Mouse (Mus musculus): ENCODE measurements around the gene Gm49601.

Gene Gm49601

GRCm38 (mm10) chr16:18608226-18608625 lies 18.0 kb downstream of the Gm49601 start:
- no peak for DNase-seq (ENCODE audit: low spot score)

DNA sequence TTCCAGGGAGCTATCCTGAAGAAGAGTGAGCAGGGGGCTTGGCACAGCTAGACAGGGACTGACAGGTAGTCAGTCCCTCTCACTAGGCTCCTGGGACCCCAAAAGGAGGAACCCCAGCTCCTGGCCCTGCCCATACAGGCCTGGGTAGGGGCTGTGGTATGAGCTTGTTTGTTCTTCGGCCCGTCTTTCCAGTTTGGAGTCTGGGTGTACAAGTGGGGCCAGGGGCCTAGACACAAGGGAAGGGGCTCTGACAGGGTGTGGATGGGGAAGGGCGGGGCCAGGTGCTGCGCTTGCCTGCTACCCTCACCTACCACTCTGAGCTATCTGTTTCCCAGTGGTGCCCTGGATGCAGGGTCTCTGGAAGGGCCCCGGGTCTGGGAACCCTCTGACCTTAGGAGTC lies 20.5 kb downstream of the Gm49601 start:
- no peak for DNase-seq (ENCODE audit: low spot score)

DNA sequence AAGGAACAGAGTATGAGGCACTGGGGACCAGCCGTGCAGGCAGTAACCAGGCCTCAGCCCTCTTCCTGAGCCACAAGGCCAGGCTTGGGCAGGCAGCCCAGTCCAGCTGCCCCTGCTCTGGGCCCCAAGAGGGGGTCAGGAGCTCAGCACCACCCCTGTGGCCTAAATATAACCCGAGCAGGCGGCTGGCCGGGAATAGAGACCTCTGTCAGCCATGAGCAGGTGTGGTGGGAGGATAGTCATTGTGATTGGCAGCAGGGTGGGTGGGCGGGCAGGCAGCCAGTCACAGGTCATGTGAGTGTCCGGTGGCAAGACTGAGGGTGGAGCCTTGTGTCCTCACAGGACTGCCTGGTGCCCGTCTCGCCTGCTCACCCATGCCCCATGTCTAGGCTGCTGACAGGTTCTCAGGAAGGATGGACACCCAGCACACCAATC lies 21.9 kb downstream of the Gm49601 start:
- no peak for DNase-seq (ENCODE audit: low spot score)

- no peak for DNase-seq (ENCODE audit: low spot score)
Observed at GRCm38 (mm10) chr16:18601447-18601846, 24.8 kb downstream of the Gm49601 start.

DNA sequence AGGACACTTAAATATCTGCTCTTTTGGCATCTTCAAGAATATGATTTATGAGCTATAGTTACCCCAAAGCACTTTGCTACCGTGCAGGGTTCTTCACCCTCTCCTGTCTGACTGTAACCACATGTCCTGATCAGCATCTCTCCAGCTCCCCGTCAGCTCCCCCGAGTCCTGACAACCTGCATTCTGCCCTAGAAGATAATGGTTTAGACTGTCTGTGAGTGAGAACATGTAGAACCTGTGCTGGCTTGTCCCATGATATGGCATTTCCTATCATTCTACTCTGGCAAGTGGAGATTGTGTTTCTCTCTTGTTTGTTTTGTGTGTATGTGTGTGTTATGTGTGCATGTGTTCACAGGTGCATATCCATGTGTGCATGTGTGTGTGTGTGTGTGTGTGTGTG lies 28.2 kb downstream of the Gm49601 start:
- DNase-seq (ENCODE audit: low spot score), result no peak

GRCm38 (mm10) chr16:18596255-18596654 lies 30.0 kb downstream of the Gm49601 start:
- DNase-seq (ENCODE audit: low spot score), result no peak

DNA sequence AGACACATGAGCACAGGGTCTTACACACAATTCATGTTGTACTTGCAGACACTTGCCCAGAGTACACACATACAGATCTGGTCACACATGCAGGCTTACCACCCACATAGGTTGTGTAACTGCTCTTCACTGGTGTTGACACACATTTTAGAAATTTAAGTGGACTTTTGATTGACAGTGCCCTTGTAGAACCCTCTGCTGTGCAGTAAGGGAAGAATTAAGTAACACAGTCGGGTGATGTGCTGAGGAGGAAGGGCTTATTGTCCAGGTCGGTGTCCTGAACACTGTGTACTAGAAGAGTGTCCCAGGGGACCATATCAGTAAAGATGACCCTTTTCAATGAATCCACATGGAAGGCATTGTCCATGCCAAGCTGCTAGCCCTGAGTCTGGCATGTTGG lies 32.3 kb downstream of the Gm49601 start:
- DNase-seq (ENCODE audit: low spot score), result no peak

DNA sequence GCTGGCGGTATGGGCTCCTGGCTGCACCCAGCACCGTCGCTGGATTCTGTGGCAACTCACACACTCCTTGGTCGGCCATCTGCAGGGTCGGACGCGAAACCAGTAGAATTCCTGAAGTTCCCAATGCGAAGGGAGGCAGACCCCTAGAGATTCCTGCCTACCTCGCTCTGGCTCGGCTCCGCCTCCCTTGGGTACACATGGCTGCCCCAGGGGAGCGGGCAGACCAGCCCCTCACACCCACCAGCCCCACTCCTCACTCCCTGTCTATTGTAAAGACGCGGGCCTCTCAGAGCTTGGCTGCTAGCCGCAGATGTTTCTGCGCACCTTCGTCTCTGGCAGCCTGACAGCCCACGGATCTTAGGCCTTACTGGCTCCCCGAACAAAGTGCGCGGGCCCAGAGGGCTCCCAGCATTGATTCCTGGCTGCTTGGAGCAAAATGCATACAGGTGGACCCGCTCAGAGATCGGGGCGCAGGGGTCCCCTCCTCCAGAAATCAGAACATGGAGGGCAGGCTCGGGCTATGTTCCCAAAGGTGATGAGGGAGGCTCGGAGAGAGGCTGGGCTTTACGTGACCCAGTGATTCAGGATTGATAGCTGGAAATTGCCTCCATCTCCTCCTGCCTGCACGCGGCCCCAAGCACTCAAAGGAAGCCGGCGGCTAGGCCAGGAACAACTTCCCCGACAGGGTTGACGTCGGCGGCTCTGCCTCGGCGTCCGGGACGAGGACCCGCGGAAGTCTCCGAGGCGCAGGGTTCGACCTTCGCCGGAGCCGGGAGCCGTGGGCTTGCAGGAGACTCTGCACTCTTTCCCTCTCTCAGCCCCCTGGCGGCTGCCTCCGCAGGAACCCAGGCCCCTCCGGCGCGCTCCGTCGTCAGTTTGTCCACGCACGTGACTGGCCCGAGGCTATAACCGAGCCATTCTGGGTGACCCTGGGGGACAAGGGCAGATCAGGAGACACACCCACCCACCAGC lies 34.9 kb downstream of the Gm49601 start:
- no peak for DNase-seq (ENCODE audit: low spot score)

- DNase-seq (ENCODE audit: low spot score), result no peak
Observed at GRCm38 (mm10) chr16:18589804-18590790, 36.1 kb downstream of the Gm49601 start, which contains the start of gene Tbx1. Tbx1 (minus strand) TSS chr16:18590671.

GRCm38 (mm10) chr16:18589080-18589621 lies 37.1 kb downstream of the Gm49601 start:
- no peak for DNase-seq (ENCODE audit: low spot score)

DNA sequence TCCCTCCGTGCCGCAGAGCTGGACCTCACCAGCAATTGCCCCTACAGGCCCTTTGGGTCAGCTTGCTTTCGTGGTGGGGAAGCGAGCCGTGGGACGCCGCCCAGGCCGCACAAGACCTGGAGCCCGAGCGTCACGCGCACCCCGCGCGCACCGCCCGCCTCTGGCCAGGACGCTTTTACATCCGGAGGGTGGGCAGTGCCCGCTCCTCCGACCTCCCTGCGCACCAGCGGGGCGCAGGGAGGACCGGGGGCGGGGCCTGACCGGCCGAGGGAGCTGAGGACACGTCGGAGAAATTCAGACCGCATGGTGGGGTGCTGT lies 37.5 kb downstream of the Gm49601 start:
- DNase-seq (ENCODE audit: low spot score), result no peak

GRCm38 (mm10) chr16:18587847-18588737 lies 38.1 kb downstream of the Gm49601 start:
- no peak for DNase-seq (ENCODE audit: low spot score)

- no peak for DNase-seq (ENCODE audit: low spot score)
Observed at GRCm38 (mm10) chr16:18586906-18587546, 39.2 kb downstream of the Gm49601 start.

DNA sequence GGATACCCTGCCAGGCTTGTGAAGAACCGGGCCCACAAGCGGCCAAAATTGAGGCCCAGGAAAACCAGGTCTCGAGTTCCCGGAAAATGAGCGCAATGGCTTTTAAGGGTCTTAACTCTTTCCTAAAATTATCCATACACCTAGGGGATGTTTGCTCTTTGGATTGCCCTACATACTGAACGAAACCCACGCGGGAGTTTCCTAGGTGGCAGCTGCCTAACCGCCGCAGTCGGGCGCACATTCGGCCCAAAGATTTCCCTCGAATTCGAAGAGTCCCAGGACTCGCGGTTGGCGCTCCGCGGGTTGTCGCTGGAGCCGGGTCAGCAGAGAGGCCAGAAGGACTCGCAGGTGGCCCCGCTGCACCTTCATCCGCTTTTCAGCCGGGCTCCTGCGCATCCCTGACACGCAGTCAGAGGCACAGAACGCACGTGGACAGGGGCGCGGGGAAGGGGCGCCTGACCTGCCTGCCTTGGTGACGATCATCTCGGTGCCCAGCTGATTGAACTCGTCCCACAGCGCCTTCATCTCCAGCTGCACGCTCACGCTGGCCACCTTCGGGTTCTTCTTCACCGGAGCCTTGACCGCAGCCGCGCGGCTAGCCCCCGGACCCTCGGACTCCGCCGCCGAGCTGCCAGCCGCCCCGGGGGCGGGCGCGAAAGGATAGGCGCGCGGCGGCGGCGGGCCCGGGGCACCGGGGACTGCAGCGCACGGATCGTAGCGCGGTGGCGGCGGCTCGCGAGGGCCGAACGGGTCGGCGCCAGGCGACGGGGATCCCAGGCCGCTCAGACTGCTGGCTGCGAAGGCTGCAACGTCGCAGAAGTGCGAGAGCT lies 39.9 kb downstream of the Gm49601 start:
- no peak for DNase-seq (ENCODE audit: low spot score)

- DNase-seq (ENCODE audit: low spot score), result no peak
Observed at GRCm38 (mm10) chr16:18585676-18586075, 40.6 kb downstream of the Gm49601 start.

DNA sequence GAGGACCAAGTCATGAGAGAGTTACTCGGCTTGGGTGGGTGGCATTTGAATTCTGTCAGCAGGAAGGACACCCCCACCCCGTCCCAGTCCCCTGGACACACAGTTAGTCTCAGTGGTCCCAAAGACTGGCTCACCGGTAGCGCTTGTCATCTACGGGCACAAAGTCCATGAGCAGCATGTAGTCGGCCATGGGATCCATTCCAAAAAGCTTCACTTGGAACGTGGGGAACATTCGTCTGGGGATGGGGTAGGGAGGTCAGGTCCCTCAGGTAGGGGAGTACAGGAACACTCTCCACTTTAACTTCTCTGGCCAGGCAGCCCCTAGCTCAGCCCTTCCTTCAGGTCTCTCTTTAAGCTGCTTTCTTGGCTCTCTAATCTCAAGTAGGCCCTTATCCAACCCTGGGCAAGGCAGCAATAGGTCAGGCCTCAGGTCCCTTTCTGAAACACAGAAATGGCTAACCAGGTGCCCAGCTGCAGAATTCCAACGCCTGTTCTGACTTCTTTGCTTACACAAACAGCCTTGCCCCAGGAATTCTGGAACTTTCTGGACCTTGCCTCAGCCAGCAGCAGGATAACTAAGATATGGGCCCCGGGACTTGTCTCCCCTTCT lies 41.2 kb downstream of the Gm49601 start:
- DNase-seq (ENCODE audit: low spot score), result no peak

GRCm38 (mm10) chr16:18583673-18584357 lies 42.4 kb downstream of the Gm49601 start:
- DNase-seq (ENCODE audit: low spot score), result no peak

DNA sequence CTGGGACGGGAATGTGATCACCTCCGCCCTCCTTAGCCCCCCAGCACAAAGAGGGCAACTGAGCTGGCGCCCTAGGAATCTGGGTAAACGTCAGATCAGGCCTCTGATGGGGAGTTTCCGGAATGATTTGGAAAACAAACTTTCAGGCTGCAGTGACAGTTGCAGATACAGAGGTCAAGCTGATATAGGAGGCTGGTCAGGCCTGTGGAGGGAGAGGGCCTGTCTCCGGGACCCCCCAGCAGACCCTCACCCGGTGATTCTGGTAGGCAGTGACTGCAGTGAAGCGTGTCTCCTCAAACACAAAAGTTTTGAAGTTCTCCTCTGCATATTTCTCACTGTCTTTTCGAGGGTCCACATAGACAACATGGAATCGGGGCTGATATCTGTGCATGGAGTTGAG lies 43.1 kb downstream of the Gm49601 start:
- DNase-seq (ENCODE audit: low spot score), result no peak

Data from ovary, postnatal 10 days (tissue).